In the genomic region with DNA sequence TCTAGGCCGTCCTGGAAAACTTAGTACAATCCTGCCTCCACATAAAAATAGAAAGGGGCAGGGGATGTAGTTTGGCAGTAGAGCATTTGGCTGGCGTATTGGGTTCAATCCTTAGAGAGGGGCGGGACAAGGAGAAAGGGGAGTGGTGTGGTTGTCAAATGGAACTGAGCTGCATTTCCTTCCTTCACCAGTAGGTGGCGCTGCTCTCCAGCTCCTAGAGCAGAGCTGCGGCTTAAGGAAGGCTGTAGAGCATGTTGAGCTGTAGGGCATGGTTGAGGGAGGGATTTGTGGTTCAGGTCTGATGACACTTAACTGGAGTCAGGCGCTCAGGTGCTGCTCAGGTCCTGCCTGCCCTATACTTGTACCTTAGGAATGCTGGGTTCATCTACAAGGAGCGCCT, we compare ENCODE assay signal across 8 mouse cellular contexts. TPM values are rescaled to one million over a fixed set of nuclear protein-coding genes. Genes with fewer than 3 reads are reported as not detected.
A peak's percentile ranks its signal among the peaks of the same experiment; 100 is the strongest.
DNase-seq lines count a peak whose midpoint lies in the region; ATAC-seq lines count a peak whose summit lies in the region.

No protein-coding gene starts in this region.

- no peak overlapping the region for H3K4me3 ChIP-seq in hindbrain, embryonic 13.5 days

- H3K9me3 ChIP-seq in hindbrain, embryonic 13.5 days, result no peaks in the 10 kb centered on the region

- peaks cover 42% of the 10 kb centered on the region for H3K4me1 ChIP-seq in hindbrain, embryonic 13.5 days (replicated peaks)

- ATAC-seq in hindbrain, embryonic 13.5 days (ENCODE audit: low FRiP score), result peak; percentile 80

- 8% methylated on average over 7 of the region's 7 CpGs for WGBS in hindbrain, embryonic 13.5 days

- no peak overlapping the region for H3K4me2 ChIP-seq in hindbrain, embryonic 13.5 days

- H3K27ac ChIP-seq in hindbrain, embryonic 13.5 days, result no peak overlapping the region

- no peak overlapping the region for H3K9ac ChIP-seq in hindbrain, embryonic 13.5 days

- DNase-seq in R1 (ENCODE audit: low read depth, low spot score), result peak; percentile 95
- peak; percentile 95 to 96 for DNase-seq in cerebellum, postnatal 25 days
- DNase-seq in frontal cortex, postnatal 25 days (ENCODE audit: low spot score in 2 of 2), result peak; percentile 94 to 97
- DNase-seq in layer of hippocampus, postnatal 14 days (ENCODE audit: low spot score in 2 of 2), result peak; percentile 92 to 93
- DNase-seq in lung, postnatal 10 days, result peak; percentile 94
- DNase-seq in retina, adult 2 months (ENCODE audit: low read depth, low spot score), result peak; percentile 77
- peak; percentile 83 for DNase-seq in thymus, postnatal 25 days

- H3K36me3 ChIP-seq in hindbrain, embryonic 13.5 days, result peaks cover 5% of the 10 kb centered on the region; the same call in 1 of the 2 replicates

- H3K27me3 ChIP-seq in hindbrain, embryonic 13.5 days, result 0 out of 2 replicates have a peak, but pooled peaks cover 8% of the 10 kb centered on the region

RNA-seq across cellular contexts. Expression of a gene that starts 6.6 kb away (rescaled TPM):
- 16.1 and 16.8 TPM in 2 replicates for polyA plus RNA-seq in hindbrain, embryonic 13.5 days (2015; fragmentation: Nextera tagmentation; extraction: Ambion mirVana)
- total RNA-seq in layer of hippocampus, postnatal 14 days (2021), result 10 to 100 TPM; 59.1 to 65.8 TPM

RNA-seq across cellular contexts. Expression of a gene that starts 30.6 kb away (rescaled TPM):
- polyA plus RNA-seq in hindbrain, embryonic 13.5 days (2015; fragmentation: Nextera tagmentation; extraction: Ambion mirVana), result 24.0 and 27.8 TPM in 2 replicates
- 10 to 100 TPM; 25.6 to 27.7 TPM for total RNA-seq in layer of hippocampus, postnatal 14 days (2021)

RNA-seq across cellular contexts. Expression of a gene that starts 31.4 kb away (rescaled TPM):
- polyA plus RNA-seq in hindbrain, embryonic 13.5 days (2015; fragmentation: Nextera tagmentation; extraction: Ambion mirVana), result 2.8 and 3.2 TPM in 2 replicates
- total RNA-seq in layer of hippocampus, postnatal 14 days (2021), result 1 to 10 TPM; 2.7 to 3.1 TPM
